Mouse (Mus musculus): ENCODE measurements at regions not wholly inside any gene's neighbourhood (a gene's known extent, or its start where the extent isn't known, plus 50 kb on each side); places are given as distances from the start of the nearest gene placed in this dataset.

GRCm38 (mm10) chr6:91573487-91573886, 57.8 kb downstream of the Lsm3 start:
- DNase-seq: no peak

GRCm38 (mm10) chr6:91574414-91574813, 58.7 kb downstream of the Lsm3 start:
- DNase-seq: no peak

- DNase-seq: peak; percentile 68
These were observed 60.1 kb downstream of the Lsm3 start for GRCm38 (mm10) chr6:91575662-91576364.

DNA sequence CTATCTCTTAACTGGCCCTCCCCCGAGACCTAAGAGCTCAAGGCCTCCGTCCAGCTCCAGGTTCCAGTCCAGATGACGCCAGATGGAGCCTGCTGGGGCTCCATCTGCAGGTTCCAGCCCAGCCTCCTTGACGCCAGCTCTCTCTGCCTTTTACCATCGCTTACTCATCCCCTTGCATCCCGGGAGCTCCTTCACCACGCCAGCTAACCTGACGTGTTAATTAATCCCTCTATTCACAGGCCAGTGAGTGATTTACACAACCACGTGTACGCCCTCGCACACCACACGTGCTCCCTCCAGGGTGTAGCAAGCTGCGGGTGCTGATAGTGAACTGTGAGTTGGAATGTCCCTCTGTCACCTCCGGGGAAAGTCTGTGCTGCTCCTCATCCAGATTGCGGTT, 61.2 kb downstream of the Lsm3 start:
- peak; percentile 78 for DNase-seq

DNA sequence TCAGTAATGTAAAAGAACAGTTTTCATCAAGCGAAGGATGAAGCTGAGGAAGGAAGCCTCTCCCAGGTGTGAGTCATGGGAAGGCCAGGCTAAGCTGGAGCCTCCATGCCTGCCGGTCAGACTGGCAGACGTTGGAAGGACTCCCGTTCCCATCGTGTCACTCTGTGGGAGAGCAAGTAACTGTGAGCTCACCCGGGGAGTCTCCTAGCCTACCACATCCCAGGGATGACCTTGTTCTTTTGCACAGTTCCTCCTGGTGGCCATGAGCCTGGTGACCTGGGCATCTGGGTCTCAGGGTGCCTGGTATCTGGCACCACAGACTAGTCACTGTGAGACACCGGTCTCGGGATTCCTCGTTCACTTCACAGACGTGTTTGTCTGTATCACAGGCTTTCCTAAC, 63.9 kb downstream of the Lsm3 start:
- DNase-seq: no peak

DNA sequence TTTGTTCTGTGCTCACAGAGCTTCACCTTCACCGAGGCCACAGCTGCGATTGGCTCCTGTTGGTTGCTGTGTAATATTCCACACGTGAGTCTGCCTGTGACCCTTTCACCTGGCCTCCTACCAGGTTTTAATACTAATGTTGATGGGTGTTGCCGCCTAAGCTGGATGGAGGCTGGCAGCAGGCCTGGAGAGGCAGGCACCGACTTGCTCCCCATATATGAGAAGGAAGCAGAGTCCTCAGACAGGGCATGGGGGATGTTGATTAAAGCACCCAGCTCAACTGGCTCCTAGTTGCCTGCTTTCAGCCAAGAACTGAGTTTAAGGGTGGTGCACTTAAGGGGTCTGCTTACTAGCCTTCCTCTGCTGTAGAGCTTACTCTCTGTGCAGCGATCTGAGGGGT, 64.9 kb downstream of the Lsm3 start:
- no peak for DNase-seq

DNA sequence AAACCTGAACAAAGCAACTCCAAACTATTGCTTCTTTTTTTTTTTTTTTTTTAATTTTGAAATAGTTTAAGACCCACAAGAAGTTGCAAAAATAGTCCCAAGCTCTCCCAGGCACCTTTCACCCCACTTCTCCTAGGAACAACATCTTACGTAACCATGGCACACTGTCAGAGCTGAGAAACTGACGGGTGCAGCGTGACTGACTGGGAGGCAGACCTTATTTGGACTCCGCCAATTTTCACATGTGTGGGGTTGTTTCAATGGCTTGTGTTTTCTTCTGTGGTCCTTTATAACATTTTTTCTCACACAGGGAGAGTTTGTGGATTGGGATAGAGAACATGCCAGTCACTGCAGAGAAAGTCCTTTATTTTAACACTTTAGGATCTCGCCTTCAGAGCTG, 66.6 kb downstream of the Lsm3 start:
- DNase-seq: no peak

DNA sequence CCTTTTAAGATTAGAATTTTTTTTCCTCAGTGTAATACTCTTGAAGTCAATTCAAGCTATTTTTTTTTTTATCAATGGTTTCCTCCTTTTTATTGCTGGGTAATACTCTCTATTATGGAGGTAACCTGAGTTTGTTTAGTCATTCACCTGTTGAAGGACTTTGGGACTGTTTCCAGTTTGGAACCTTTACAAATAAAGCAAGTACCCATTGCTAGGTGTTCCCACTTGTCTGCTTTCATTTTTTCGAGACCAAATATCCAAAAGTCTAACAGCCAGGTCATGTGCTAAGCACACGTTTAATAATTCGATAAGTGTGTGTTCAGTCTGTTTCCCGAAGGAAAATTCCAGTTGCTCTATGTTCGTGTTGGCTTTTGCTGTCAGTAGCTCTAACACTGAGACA, 67.6 kb downstream of the Lsm3 start:
- DNase-seq: no peak

GRCm38 (mm10) chr6:91585543-91585942, 69.8 kb downstream of the Lsm3 start:
- no peak for DNase-seq

DNA sequence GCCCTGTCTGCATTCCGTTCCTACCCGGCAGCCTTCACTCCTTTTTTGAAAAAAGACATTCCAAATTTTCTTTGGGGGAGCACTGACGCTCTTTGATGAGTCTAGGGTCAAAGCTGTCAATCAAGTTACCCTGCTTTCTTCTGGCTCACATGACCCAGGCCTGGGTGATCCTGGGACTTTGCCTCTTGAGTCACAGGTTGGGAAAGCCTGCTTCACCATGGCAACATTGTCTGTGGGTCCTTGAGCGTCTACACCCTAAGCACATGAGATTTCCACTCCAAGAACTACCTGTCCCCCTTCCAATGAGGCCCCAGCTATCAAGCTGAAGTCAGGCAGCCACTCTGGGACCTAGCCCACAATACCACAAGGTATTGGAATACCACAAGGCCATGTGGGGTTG, 73.5 kb downstream of the Lsm3 start:
- DNase-seq: no peak

DNA sequence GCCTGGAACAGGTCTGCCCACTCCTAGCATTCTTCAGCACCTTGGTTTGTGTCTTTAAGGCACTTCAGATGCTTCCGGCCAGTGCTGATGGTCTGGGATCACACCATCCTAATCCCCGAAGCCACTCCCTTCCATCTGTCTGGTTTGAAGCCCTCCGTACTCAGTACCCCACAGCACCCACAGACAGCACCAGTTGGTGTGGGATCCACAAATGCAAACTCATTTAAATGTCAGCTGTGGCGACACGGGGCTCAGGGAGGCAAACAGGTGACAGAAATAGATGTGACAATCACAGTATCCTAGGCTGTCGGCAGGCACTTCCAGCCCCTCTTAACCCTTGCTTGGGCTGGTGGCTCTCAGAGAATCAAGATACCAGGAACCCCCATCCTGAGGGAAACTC, 74.7 kb downstream of the Lsm3 start:
- DNase-seq: no peak

DNA sequence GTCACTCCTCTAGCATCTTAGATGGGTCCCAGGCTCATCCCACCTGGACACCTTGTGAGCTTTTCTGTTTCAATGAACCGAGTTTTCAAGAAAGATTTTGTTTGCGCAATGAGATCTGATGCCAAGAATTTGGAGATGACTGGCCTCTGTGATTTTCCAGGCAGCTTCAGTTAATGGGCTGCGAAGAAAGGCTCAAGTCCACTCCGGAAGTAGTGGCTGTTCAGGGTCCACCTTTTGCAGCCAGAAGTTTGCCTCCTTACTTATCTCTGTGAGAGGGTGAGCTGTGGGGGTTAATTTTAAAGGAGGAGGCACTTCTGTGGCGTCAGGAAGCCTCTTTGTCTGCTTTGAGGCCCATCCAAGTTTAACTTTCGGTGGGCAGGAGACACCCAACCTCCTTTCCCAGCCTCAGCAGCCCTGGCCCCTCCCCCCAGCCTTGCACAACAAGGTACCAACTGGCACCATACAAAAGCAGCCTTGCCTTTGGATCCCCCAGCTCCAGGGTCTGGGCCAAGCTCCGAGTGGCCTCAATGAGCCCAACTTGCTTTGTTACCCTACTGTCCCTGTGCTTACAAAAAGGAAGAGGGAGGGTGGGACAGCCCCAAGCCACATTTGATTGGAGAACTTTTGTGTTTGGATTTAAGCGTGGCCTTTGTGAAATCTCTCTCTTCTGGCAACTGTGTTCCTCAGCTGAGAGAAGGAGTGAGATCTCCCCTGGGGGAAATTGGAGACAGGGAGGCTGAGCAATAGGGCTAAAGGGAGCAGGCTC, 75.3 kb downstream of the Lsm3 start:
- no peak for DNase-seq

DNA sequence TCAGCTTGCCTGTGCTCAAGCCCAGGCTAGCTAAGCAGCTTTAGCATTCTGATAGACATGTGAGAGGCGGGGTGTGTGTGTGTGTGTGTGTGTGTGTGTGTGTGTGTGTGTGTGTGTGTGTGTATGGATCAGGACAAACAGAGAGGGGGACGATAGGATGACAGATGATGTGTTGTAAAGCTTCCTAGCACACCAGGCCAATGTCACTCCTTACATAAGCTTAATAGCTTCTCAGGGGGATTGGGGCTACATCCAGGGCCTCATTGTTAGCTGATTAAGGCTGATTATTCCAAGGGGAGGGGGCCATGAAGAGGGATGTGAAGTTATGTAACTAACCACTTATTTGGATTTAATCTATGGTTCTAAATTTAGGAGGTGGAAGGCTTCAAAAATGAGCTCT, 76.9 kb downstream of the Lsm3 start:
- no peak for DNase-seq

DNA sequence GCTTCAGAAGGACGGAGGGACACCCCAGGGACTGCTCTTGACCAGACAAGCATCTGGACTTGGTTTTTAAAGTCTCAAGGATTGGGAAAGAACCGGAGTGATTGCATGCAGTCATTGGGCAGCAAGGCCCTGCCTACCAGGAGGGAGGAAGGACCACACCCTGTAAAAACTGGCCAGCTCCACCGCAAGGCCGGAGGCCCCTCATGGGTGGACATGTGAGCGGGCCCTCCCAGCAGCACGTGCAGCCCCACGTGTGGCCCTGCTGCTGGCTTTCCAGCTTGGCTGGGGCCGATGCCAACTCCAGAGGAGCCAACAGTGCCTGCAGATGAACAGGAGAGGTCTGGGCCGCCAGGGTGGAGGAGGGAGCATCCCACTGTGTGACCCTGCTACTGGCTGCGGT, 83.2 kb downstream of the Lsm3 start:
- DNase-seq: peak; percentile 38

DNA sequence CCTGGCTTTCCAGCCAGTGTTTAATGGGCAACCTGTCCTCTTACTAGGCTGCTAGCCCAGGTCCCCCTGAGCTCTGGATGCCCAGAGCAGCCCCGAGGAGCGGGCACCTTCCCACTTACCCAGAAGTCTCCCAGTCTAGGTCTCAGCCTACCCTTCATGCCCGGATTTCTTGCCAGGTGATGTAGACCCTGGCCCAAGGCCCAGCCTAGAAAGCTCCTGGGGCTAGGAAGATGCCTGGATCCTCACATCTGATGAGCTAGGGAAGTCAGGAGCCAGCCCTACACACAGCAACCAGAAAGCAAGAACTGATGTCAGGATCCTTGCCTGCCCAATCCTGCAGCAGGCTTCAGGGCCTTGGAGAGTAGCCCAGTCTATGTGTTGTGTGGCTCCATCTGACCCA, 83.7 kb upstream of the Slc6a6 start:
- DNase-seq: no peak

GRCm38 (mm10) chr6:91606634-91607215, 77.1 kb upstream of the Slc6a6 start:
- DNase-seq: no peak

DNA sequence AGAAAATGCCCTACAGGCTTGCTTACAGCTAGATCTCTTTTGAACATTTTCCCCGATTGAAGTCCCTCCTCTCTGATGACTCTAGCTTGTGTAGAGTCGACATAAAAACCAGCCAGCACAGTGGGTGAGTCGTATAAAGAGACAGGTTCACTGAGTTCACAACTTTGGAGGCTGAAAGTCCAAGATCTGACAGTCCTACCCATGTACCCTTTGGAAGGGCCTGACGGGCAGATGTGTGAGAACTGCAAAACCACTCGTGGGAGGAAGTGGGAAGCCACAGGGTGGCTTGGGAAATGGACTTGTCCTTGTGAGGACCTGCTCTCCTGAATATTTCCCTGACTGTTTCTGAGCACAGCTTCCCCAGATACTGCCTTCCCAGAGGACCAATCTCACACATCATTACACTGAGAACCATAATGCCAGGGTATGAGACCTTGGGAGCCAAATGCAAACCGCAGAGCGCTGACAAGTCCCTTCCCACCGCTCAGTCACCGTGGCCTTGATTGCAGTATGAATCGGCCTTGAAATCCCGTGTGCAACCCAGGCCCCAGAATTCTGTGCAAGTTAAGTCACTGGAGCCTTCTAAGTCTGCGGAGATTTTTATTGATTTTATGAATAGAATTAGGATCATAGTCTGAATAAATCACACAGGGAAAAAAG, 76.1 kb upstream of the Slc6a6 start:
- DNase-seq: no peak

- DNase-seq: no peak
These were observed 74.2 kb upstream of the Slc6a6 start for GRCm38 (mm10) chr6:91609671-91610070.

- no peak for DNase-seq
These were observed 68.8 kb upstream of the Slc6a6 start for GRCm38 (mm10) chr6:91615022-91615421.

GRCm38 (mm10) chr6:91616541-91616940, 67.3 kb upstream of the Slc6a6 start:
- no peak for DNase-seq

DNA sequence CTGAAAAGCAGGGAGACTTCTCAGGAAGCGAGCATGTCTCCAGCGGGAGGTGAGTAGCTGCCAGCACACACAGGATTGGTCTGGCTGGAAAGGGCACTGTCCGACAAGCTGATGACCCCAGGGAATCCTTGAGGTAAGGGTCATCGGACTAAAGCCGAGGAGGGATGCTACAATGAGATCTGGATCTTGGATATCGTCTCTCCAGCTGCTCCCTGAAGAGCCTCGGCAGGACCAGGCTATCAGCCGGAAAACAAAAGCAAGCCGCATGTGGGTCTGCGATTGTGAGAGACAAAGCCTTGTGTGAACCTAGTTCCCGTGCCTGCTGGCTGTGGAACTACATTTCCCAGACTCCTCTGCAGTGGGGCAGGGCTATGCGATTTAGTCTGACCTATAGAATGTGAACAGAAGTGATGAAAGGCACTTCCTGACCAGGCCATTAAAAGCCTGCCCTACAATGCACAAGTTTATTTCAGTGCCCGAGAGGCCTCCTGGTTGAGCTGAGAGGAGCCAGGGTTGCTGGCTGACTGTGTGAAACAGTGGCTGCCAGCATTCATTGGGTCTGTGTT, 66.7 kb upstream of the Slc6a6 start:
- peak; percentile 10 for DNase-seq

DNA sequence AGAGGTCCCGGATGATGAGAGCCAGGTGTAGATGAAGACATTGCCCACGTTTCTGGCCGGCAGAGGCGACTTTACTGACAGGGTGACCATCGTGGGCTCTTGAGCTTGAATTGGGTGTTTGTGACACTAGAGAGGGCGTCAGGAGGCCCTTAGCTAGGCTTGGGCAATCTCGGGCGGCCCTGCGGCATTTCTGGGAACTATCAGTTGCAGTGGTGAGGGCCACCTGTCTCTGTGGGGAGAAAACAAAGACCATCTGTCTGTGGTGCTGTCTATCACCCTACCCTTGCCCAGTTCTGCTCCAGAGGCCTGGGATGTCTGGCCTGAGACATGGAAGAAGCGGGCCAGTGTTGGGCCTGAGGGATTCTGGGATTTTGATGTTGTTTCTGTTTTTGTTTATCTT, 66.2 kb upstream of the Slc6a6 start:
- no peak for DNase-seq

- no peak for DNase-seq
These were observed 64.8 kb upstream of the Slc6a6 start for GRCm38 (mm10) chr6:91619009-91619408.

All from cerebellum, adult 11 months (tissue).